Mouse (Mus musculus) forebrain, postnatal 0 days (tissue): ENCODE measurements around the gene Acat2. TPM values are rescaled to one million over a fixed set of nuclear protein-coding genes. Genes with fewer than 3 reads are reported as not detected.

ENCODE experiments used
- ATAC-seq: fragments of 200-750 bp; cut with Nextera tagmentation; 2 replicates; pipeline ENCODE4 v1.8.0; 2017; ENCODE audit warnings: mild to moderate bottlenecking, moderate library complexity
- DNase-seq: peaks from one replicate; pipeline ENCODE4 v3.0.0-alpha.2; 2015
- H3K27ac ChIP-seq: fragments of 300-500 bp; sonication (generic); 2 replicates; pipeline ENCODE4 v1.5.1; 2014; ENCODE audit warnings: low read depth, mild to moderate bottlenecking, antibody characterized with exemption, low read length, moderate library complexity, mixed read lengths
- H3K27me3 ChIP-seq: fragments of 300-500 bp; sonication (generic); 2 replicates; pipeline ENCODE4 v1.6.1; 2014; ENCODE audit warnings: mild to moderate bottlenecking, low read length, mixed read lengths; ENCODE audit not compliant: insufficient read depth
- H3K36me3 ChIP-seq: fragments of 300-500 bp; sonication (generic); 2 replicates; pipeline ENCODE4 v1.6.1; 2014; ENCODE audit warnings: mild to moderate bottlenecking, moderate library complexity; ENCODE audit not compliant: insufficient read depth
- H3K4me1 ChIP-seq: fragments of 300-500 bp; sonication (generic); 2 replicates; pipeline ENCODE4 v1.6.1; 2014; ENCODE audit warnings: antibody characterized with exemption; ENCODE audit not compliant: insufficient read depth
- H3K4me2 ChIP-seq: fragments of 300-500 bp; sonication (generic); 2 replicates; pipeline ENCODE4 v1.6.1; 2014; ENCODE audit warnings: low read depth, mild to moderate bottlenecking, moderate library complexity
- H3K4me3 ChIP-seq: fragments of 300-500 bp; sonication (generic); 2 replicates; pipeline ENCODE4 v1.5.1; 2014; ENCODE audit warnings: low read depth, low read length, mixed read lengths
- H3K9ac ChIP-seq: fragments of 300-500 bp; sonication (generic); 2 replicates; pipeline ENCODE4 v1.6.1; 2014; ENCODE audit warnings: mild to moderate bottlenecking
- H3K9me3 ChIP-seq: fragments of 300-500 bp; sonication (generic); 2 replicates; pipeline ENCODE4 v1.6.1; 2016; ENCODE audit warnings: low read length
- CTCF ChIP-seq: sonication (generic); IDR thresholded peaks from 2 replicates; pipeline ENCODE4 v1.5.1; 2016; ENCODE audit warnings: antibody characterized with exemption, control low read depth, low read depth
- WGBS: fragments of 180-500 bp; shearing (Covaris S2); extraction: QIAGEN DNeasy Blood & Tissue Kit; methylation state at CpG from one replicate; pipeline ENCODE4 v1.1.7; 2014; 5-methylcytosine and 5-hydroxymethylcytosine counted together
- polyA plus RNA-seq: library from polyadenylated mRNA; unstranded; fragments of >200 nt; fragmentation: Nextera tagmentation; extraction: Ambion mirVana; gene quantifications from 2 replicates; pipeline ENCODE4 v1.2.1, GENCODE M21; 2015
- total RNA-seq: library from RNA; depleted of rRNA; stranded (reverse); fragments of >200 nt; gene quantifications from 2 replicates; pipeline ENCODE4 v1.2.3, GENCODE M21; 2014

The Acat2 gene
- total and polyA plus RNA-seq, 2 experiments from 2014 or later = 228 to 278 TPM

- H3K27ac ChIP-seq = peak overlapping the region; percentile 91
- 1% methylated on average over 40 of the region's 40 CpGs for WGBS
- ATAC-seq = peak; percentile 34
- peak overlapping the region; percentile 70 for H3K4me3 ChIP-seq
- no peak for TF ChIP-seq CTCF
- DNase-seq = no peak
- 0 out of 2 replicates have a peak, but pooled peaks cover 4% of the 10 kb centered on the region for H3K4me1 ChIP-seq
- H3K36me3 ChIP-seq = peaks cover 51% of the 10 kb centered on the region
- no peaks in the 10 kb centered on the region for H3K9me3 ChIP-seq
- no peaks in the 10 kb centered on the region for H3K27me3 ChIP-seq
- H3K4me2 ChIP-seq = peak overlapping the region; percentile 53
- H3K9ac ChIP-seq = peak overlapping the region; percentile 99
Observed at GRCm38 (mm10) chr17:12916588-12917380, 43.8 kb downstream of the Acat2 start.

DNA sequence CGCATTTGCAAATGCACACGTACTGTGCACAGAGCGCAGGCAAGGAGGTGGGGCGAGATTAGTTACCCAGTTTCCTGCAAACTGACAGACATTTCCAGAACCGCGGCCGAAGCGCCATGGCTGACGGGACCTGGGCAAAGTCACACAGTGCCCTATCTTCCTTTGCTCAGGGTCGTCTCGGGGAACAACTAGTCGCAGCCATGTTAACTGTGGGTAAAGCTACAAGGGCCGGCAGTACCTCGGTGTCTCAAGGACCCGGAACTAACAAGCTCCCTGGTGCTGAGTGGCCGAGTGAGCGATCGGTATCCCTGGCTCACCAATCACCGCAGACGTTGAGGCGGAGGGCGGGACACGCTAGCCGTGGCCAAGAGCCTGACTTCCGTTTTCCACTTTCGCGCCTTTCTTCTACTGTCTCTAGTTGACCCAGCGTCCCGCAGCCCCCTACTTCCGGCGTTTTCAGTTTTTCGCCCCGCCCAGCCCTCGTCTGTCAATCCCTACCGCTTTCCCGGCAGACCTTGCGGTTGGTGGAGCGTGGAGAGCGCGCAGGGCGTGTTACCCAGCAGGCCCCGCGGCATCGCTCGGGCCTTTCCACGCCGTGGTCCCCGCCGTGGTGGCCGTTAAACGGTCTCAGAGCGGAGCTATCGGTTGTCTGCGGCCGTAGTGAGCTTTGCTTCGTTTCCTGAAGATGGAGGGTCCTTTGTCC is 44.5 kb downstream of the Acat2 start, which contains the start of gene Mrpl18:
Gene Mrpl18, minus strand, starts transcription at position 465 of the 703 bp plus-strand sequence.
- H3K4me1 ChIP-seq = 0 out of 2 replicates have a peak, but pooled peaks cover 4% of the 10 kb centered on the region
- WGBS = 2% methylated on average over 56 of the region's 56 CpGs
- DNase-seq = peak; percentile 100
- H3K9me3 ChIP-seq = no peaks in the 10 kb centered on the region
- H3K27ac ChIP-seq = peak within 1 kb of the TSS; percentile 91
- H3K4me2 ChIP-seq = peak within 1 kb of the TSS; percentile 62
- TF ChIP-seq CTCF = no peak
- no peaks in the 10 kb centered on the region for H3K27me3 ChIP-seq
- H3K36me3 ChIP-seq = peaks cover 50% of the 10 kb centered on the region
- H3K4me3 ChIP-seq = peak within 1 kb of the TSS; percentile 70
- ATAC-seq = peak; percentile 98
- H3K9ac ChIP-seq = peak within 1 kb of the TSS; percentile 99

DNA sequence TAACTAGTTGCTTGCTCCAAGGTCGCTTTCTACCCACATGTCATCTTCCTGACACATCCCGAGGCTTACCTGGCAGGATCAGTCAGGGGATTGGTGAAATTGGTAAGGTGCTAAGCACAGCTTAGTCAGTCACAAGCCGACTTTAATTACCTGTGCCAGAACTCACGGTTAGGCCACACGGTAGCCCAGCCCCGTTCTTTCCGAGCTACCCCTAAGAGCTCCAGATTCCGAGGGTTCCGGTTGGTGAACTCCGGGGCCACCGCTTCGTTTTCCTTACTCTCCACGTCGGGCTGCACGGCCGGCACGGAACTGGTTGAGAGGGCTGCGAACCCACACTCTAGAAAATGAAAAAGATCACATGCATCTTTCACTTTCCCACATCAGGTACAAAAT is 45.1 kb downstream of the Acat2 start, which contains the start of gene Tcp1:
Gene Tcp1, plus strand, starts transcription at position 214 of the 393 bp plus-strand sequence.
- Histone ChIP-seq H3K9me3 (no peaks in the 10 kb centered on the region), H3K36me3 (peaks cover 49% of the 10 kb centered on the region), H3K4me1 (0 out of 2 replicates have a peak, but pooled peaks cover 4% of the 10 kb centered on the region), H3K27me3 (no peaks in the 10 kb centered on the region), H3K9ac (peak within 1 kb of the TSS; percentile 99), H3K4me3 (peak within 1 kb of the TSS; percentile 70), H3K4me2 (peak within 1 kb of the TSS; percentile 62), H3K27ac (peak within 1 kb of the TSS; percentile 91)
- 2% methylated on average over 18 of the region's 18 CpGs for WGBS
- ATAC-seq (no peak), DNase-seq (peak; percentile 10)
- TF ChIP-seq CTCF = no peak

GRCm38 (mm10) chr17:12910391-12910790 is 50.2 kb downstream of the Acat2 start:
- Histone ChIP-seq H3K36me3 (peaks cover 44% of the 10 kb centered on the region), H3K27ac (no peak overlapping the region), H3K4me2 (no peak overlapping the region), H3K4me3 (no peak overlapping the region), H3K9me3 (no peaks in the 10 kb centered on the region), H3K9ac (no peak overlapping the region), H3K27me3 (no peaks in the 10 kb centered on the region), H3K4me1 (no peaks in the 10 kb centered on the region)
- ATAC-seq (no peak), DNase-seq (no peak)
- TF ChIP-seq CTCF = no peak
- 88% methylated on average over 8 of the region's 8 CpGs for WGBS

DNA sequence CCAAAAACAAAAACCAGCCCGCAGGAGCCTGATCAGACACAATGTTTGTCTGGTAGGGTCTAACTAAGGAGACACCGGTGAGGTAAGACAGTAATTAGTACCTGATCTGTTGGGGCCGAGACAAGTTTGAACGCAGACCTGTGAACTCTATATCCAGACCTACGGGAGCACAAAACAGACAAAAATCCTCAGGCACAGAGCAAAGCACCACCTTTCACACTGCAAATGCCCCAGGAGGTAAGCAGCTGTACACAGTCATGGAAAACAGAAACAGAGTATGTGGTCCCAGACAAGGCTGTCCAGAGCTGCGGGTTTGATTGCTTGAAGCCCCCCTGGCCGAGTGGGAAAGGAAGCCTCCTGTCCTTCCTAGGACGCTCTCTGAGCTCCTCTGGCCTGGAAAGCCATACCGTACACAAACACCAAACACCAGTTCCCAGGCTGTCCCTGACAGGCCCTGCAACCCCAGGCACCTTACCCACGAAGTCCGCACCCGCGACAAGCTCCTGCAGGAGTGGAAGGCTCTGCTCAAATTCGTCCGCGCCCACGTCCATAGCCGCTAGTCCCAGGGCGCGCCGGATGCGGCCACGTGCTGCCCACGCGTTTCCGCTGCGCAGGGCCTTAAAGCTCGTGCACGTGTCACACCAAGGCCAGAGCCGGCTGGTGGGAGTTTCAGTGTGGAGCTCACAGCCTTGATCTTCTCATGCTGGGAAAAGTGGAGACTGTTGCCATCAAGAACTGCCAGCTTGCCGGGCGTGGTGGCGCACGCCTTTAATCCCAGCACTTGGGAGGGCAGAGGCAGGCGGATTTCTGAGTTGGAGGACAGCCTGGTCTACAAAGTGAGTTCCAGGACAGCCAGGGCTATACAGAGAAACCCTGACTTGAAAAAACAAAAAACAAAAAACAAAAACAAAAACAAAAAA is 50.9 kb downstream of the Acat2 start, which contains the start of gene Pnldc1:
Gene Pnldc1, minus strand, starts transcription at position 870 of the 920 bp plus-strand sequence.
- TF ChIP-seq CTCF = no peak
- no peak within 1 kb of the TSS for H3K4me3 ChIP-seq
- DNase-seq = no peak
- 85% methylated on average over 35 of the region's 35 CpGs for WGBS
- H3K4me1 ChIP-seq = no peaks in the 10 kb centered on the region
- H3K27me3 ChIP-seq = no peaks in the 10 kb centered on the region
- peaks cover 50% of the 10 kb centered on the region for H3K36me3 ChIP-seq
- no peak within 1 kb of the TSS for H3K27ac ChIP-seq
- no peak within 1 kb of the TSS for H3K9ac ChIP-seq
- no peak within 1 kb of the TSS for H3K4me2 ChIP-seq
- H3K9me3 ChIP-seq = no peaks in the 10 kb centered on the region
- ATAC-seq = no peak

DNA sequence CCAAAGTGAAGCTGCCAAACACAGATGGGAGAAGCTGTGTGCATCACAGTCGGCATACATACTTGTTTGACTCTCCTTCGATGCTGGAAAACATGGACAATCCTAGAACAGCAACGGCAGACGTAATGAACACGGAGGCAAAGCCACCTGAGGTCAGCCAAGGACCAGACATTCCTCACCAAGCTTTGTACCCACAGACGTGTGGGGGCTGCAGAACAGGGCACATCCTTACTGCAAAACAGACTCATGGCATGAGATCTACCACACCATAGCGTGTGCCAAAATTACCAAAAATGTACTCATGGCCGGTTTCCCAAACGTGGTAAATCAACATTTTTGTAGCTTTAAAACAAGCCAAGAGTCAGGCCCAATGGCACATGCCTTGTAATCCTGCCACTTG is 54.1 kb downstream of the Acat2 start:
- H3K36me3 ChIP-seq = peaks cover 28% of the 10 kb centered on the region
- no peaks in the 10 kb centered on the region for H3K27me3 ChIP-seq
- no peaks in the 10 kb centered on the region for H3K4me1 ChIP-seq
- no peaks in the 10 kb centered on the region for H3K9me3 ChIP-seq
- no peak overlapping the region for H3K4me3 ChIP-seq
- no peak overlapping the region for H3K4me2 ChIP-seq
- H3K27ac ChIP-seq = no peak overlapping the region
- DNase-seq (no peak), ATAC-seq (no peak)
- WGBS = 92% methylated on average over 9 of the region's 9 CpGs
- no peak for TF ChIP-seq CTCF
- H3K9ac ChIP-seq = no peak overlapping the region
